Mouse (Mus musculus) right cerebral cortex, postnatal 14 days (tissue): ENCODE measurements around the gene Elobl.
"Not testable (repeated sequence)": the region's sequence is repeated elsewhere in the genome, so short reads cannot be mapped to it uniquely, and the experiment has no call there.

ENCODE experiments used
- DNase-seq: peaks from one replicate; pipeline ENCODE4 v3.0.0; 2022

Elobl gene

GRCm38 (mm10) chr11:88966881-88967361 lies at the start of gene Elobl:
TSS of gene Elobl (minus strand) at chr11:88966931.
- DNase-seq: no peak

- no peak for DNase-seq
Observed at GRCm38 (mm10) chr11:89012241-89012640, 45.5 kb upstream of the Elobl start.

- DNase-seq: no peak
Observed at GRCm38 (mm10) chr11:89009496-89009895, 42.8 kb upstream of the Elobl start.

- DNase-seq: no peak
Observed at GRCm38 (mm10) chr11:89009066-89009465, 42.3 kb upstream of the Elobl start.

- no peak for DNase-seq
Observed at GRCm38 (mm10) chr11:89007582-89007981, 40.9 kb upstream of the Elobl start.

- no peak for DNase-seq
Observed at GRCm38 (mm10) chr11:89006404-89006803, 39.7 kb upstream of the Elobl start.

GRCm38 (mm10) chr11:89005473-89005872 lies 38.7 kb upstream of the Elobl start:
- DNase-seq: no peak

GRCm38 (mm10) chr11:89003726-89004125 lies 37.0 kb upstream of the Elobl start:
- DNase-seq: no peak

- DNase-seq: no peak
Observed at GRCm38 (mm10) chr11:89003078-89003477, 36.3 kb upstream of the Elobl start.

GRCm38 (mm10) chr11:89002621-89003020 lies 35.9 kb upstream of the Elobl start:
- DNase-seq: no peak

- no peak for DNase-seq
Observed at GRCm38 (mm10) chr11:89002068-89002467, 35.3 kb upstream of the Elobl start.

GRCm38 (mm10) chr11:89001569-89001968 lies 34.8 kb upstream of the Elobl start:
- no peak for DNase-seq

GRCm38 (mm10) chr11:89000527-89000819 lies 33.7 kb upstream of the Elobl start:
- DNase-seq: no peak

GRCm38 (mm10) chr11:88999723-89000526 lies 33.2 kb upstream of the Elobl start:
- no peak for DNase-seq

GRCm38 (mm10) chr11:88998974-88999722 lies 32.4 kb upstream of the Elobl start, which contains the start of gene Trim25:
TSS of gene Trim25 (plus strand) at chr11:88999376.
- peak; percentile 69 for DNase-seq

- no peak for DNase-seq
Observed at GRCm38 (mm10) chr11:88998406-88998805, 31.7 kb upstream of the Elobl start.

GRCm38 (mm10) chr11:88997343-88997742 lies 30.6 kb upstream of the Elobl start:
- not testable (repeated sequence) for DNase-seq

- DNase-seq: no peak
Observed at GRCm38 (mm10) chr11:88996427-88996826, 29.7 kb upstream of the Elobl start.

- no peak for DNase-seq
Observed at GRCm38 (mm10) chr11:88995616-88996015, 28.9 kb upstream of the Elobl start.

GRCm38 (mm10) chr11:88994492-88994891 lies 27.8 kb upstream of the Elobl start:
- no peak for DNase-seq

GRCm38 (mm10) chr11:88993625-88994024 lies 26.9 kb upstream of the Elobl start:
- peak; percentile 43 for DNase-seq

- DNase-seq: no peak
Observed at GRCm38 (mm10) chr11:88993186-88993585, 26.5 kb upstream of the Elobl start.

- DNase-seq: no peak
Observed at GRCm38 (mm10) chr11:88989530-88989929, 22.8 kb upstream of the Elobl start.

GRCm38 (mm10) chr11:88988956-88989355 lies 22.2 kb upstream of the Elobl start:
- no peak for DNase-seq
